Mouse (Mus musculus) spleen, adult 2 months (tissue): ENCODE measurements around the gene Dkc1.
"Not testable (repeated sequence)": the region's sequence is repeated elsewhere in the genome, so short reads cannot be mapped to it uniquely, and the experiment has no call there.

ENCODE experiments used
- CTCF ChIP-seq: fragments of 200-500 bp; IDR thresholded peaks from 2 replicates; pipeline ENCODE4 v1.5.1; 2011; ENCODE audit warnings: mild to moderate bottlenecking, inconsistent platforms; ENCODE audit not compliant: insufficient read depth, insufficient read length, insufficient replicate concordance; ENCODE audit errors: extremely low read depth
- POLR2A ChIP-seq: fragments of 200-500 bp; IDR thresholded peaks from 2 replicates; pipeline ENCODE4 v1.6.1; 2011; ENCODE audit warnings: low read depth, low read length, inconsistent platforms

GRCm38 (mm10) chrX:75143124-75143555 lies 47.5 kb downstream of the Dkc1 start:
- TF ChIP-seq POLR2A, CTCF: not testable (repeated sequence)
